Mouse (Mus musculus) liver, embryonic 16.5 days (tissue): ENCODE results near the gene Prdm1. TPM values are rescaled to one million over a fixed set of nuclear protein-coding genes. Genes with fewer than 3 reads are reported as not detected.

Source experiments
- ATAC-seq: fragments of 200-750 bp; cut with Nextera tagmentation; 2 replicates; pipeline ENCODE4 v1.8.0; 2017; ENCODE audit warnings: low read depth, mild to moderate bottlenecking, moderate number of reproducible peaks, moderate library complexity
- H3K27ac ChIP-seq: fragments of 300-500 bp; sonication (generic); 2 replicates; pipeline ENCODE4 v1.5.1; 2014; ENCODE audit warnings: mild to moderate bottlenecking, low read length
- H3K27me3 ChIP-seq: fragments of 300-500 bp; sonication (generic); 2 replicates; pipeline ENCODE4 v1.6.1; 2014; ENCODE audit warnings: low read depth, low read length, mixed read lengths; ENCODE audit not compliant: control insufficient read depth, insufficient read depth
- H3K36me3 ChIP-seq: fragments of 300-500 bp; sonication (generic); 2 replicates; pipeline ENCODE4 v1.6.1; 2014; ENCODE audit warnings: mild to moderate bottlenecking; ENCODE audit not compliant: control insufficient read depth, insufficient read depth
- H3K4me1 ChIP-seq: fragments of 300-500 bp; sonication (generic); 2 replicates; pipeline ENCODE4 v1.6.1; 2014; ENCODE audit warnings: low read depth, low read length, mixed read lengths; ENCODE audit not compliant: control insufficient read depth
- H3K4me2 ChIP-seq: fragments of 300-500 bp; sonication (generic); 2 replicates; pipeline ENCODE4 v1.6.1; 2014; ENCODE audit warnings: low read depth, low read length, mixed read lengths
- H3K4me3 ChIP-seq: fragments of 300-500 bp; sonication (generic); 2 replicates; pipeline ENCODE4 v1.5.1; 2014; ENCODE audit warnings: low read depth, mild to moderate bottlenecking, low read length
- H3K9ac ChIP-seq: fragments of 300-500 bp; sonication (generic); 2 replicates; pipeline ENCODE4 v1.6.1; 2014; ENCODE audit warnings: low read depth, low read length
- H3K9me3 ChIP-seq: fragments of 300-500 bp; sonication (generic); replicated peaks from 2 replicates; pipeline ENCODE4 v1.6.1; 2016; ENCODE audit warnings: low read length; ENCODE audit not compliant: control insufficient read depth
- WGBS: fragments of 180-500 bp; shearing (Covaris S2); extraction: QIAGEN DNeasy Blood & Tissue Kit; methylation state at CpG from one replicate; pipeline ENCODE4 v1.1.7; 2014; ENCODE audit not compliant: insufficient replicate concordance; 5-methylcytosine and 5-hydroxymethylcytosine counted together
- polyA plus RNA-seq: library from polyadenylated mRNA; unstranded; fragments of >200 nt; fragmentation: Nextera tagmentation; extraction: Ambion mirVana; gene quantifications from 2 replicates; pipeline ENCODE4 v1.2.1, GENCODE M21; 2015

The Prdm1 gene
- polyA plus RNA-seq, 1 experiment from 2014 or later: 0.54 TPM

- H3K4me3 ChIP-seq: peak overlapping the region; percentile 78
- ATAC-seq: peak; percentile 100
- H3K36me3 ChIP-seq: no peaks in the 10 kb centered on the region
- WGBS: under 1% methylated on average over 42 of the region's 42 CpGs
- no peak overlapping the region for H3K27ac ChIP-seq
- peaks cover 10% of the 10 kb centered on the region for H3K4me1 ChIP-seq
- peak overlapping the region; percentile 70 for H3K9ac ChIP-seq
- H3K9me3 ChIP-seq: no peaks in the 10 kb centered on the region
- peaks cover 42% of the 10 kb centered on the region for H3K27me3 ChIP-seq
- peak overlapping the region; percentile 97 for H3K4me2 ChIP-seq
Measured at GRCm38 (mm10) chr10:44529218-44530066, 1.1 kb upstream of the Prdm1 start.

GRCm38 (mm10) chr10:44527651-44528050 lies 650 bp downstream of the Prdm1 start:
- Histone ChIP-seq H3K9ac (peak overlapping the region; percentile 24; the same call in 1 of the 2 replicates), H3K4me3 (peak overlapping the region; percentile 30), H3K9me3 (no peaks in the 10 kb centered on the region), H3K27ac (no peak overlapping the region), H3K4me1 (peaks cover 10% of the 10 kb centered on the region), H3K27me3 (peaks cover 42% of the 10 kb centered on the region), H3K36me3 (no peaks in the 10 kb centered on the region), H3K4me2 (peak overlapping the region; percentile 37)
- 1% methylated on average over 16 of the region's 16 CpGs for WGBS
- ATAC-seq: no peak

- Histone ChIP-seq H3K9ac (no peak overlapping the region), H3K9me3 (no peaks in the 10 kb centered on the region), H3K4me2 (peak overlapping the region; percentile 37), H3K4me3 (peak overlapping the region; percentile 30), H3K36me3 (no peaks in the 10 kb centered on the region), H3K27me3 (peaks cover 42% of the 10 kb centered on the region), H3K4me1 (peaks cover 10% of the 10 kb centered on the region), H3K27ac (no peak overlapping the region)
- no peak for ATAC-seq
- 4% methylated on average over 31 of the region's 31 CpGs for WGBS
Measured at GRCm38 (mm10) chr10:44526751-44527591, 1.3 kb downstream of the Prdm1 start.

GRCm38 (mm10) chr10:44520189-44520588 lies 8.1 kb downstream of the Prdm1 start:
- peaks cover 4% of the 10 kb centered on the region for H3K27me3 ChIP-seq
- no peaks in the 10 kb centered on the region for H3K9me3 ChIP-seq
- no peaks in the 10 kb centered on the region for H3K36me3 ChIP-seq
- H3K9ac ChIP-seq: no peak overlapping the region
- H3K27ac ChIP-seq: no peak overlapping the region
- H3K4me1 ChIP-seq: no peaks in the 10 kb centered on the region
- no peak overlapping the region for H3K4me3 ChIP-seq
- H3K4me2 ChIP-seq: no peak overlapping the region
- ATAC-seq: no peak
- 32% methylated on average over 6 of the region's 6 CpGs for WGBS

- Histone ChIP-seq H3K9me3 (no peaks in the 10 kb centered on the region), H3K36me3 (no peaks in the 10 kb centered on the region), H3K9ac (no peak overlapping the region), H3K27me3 (no peaks in the 10 kb centered on the region; the same call in 1 of the 2 replicates), H3K4me1 (no peaks in the 10 kb centered on the region), H3K4me2 (no peak overlapping the region), H3K4me3 (no peak overlapping the region), H3K27ac (no peak overlapping the region)
- 73% methylated on average over 7 of the region's 7 CpGs for WGBS
- ATAC-seq: no peak
Measured at GRCm38 (mm10) chr10:44518631-44519030, 9.7 kb downstream of the Prdm1 start.

GRCm38 (mm10) chr10:44513108-44513507 lies 15.2 kb downstream of the Prdm1 start:
- WGBS: 71% methylated on average over 5 of the region's 5 CpGs
- Histone ChIP-seq H3K4me3 (no peak overlapping the region), H3K27ac (no peak overlapping the region)

GRCm38 (mm10) chr10:44511029-44511428 lies 17.3 kb downstream of the Prdm1 start:
- Histone ChIP-seq H3K9ac (no peak overlapping the region), H3K27ac (no peak overlapping the region), H3K9me3 (no peaks in the 10 kb centered on the region), H3K27me3 (no peaks in the 10 kb centered on the region), H3K36me3 (no peaks in the 10 kb centered on the region), H3K4me2 (no peak overlapping the region), H3K4me1 (no peaks in the 10 kb centered on the region), H3K4me3 (no peak overlapping the region)
- ATAC-seq: no peak
- 41% methylated on average over 3 of the region's 3 CpGs for WGBS

More at GRCm38 (mm10) chr10:44513108-44513507, 15.2 kb downstream of the Prdm1 start:
- H3K4me1 ChIP-seq: no peaks in the 10 kb centered on the region
- no peaks in the 10 kb centered on the region for H3K9me3 ChIP-seq
- no peaks in the 10 kb centered on the region for H3K36me3 ChIP-seq
- no peak overlapping the region for H3K9ac ChIP-seq
- no peak for ATAC-seq
- H3K27me3 ChIP-seq: no peaks in the 10 kb centered on the region
- no peak overlapping the region for H3K4me2 ChIP-seq

GRCm38 (mm10) chr10:44508649-44509048 lies 19.7 kb downstream of the Prdm1 start:
- Histone ChIP-seq H3K9ac (no peak overlapping the region), H3K4me3 (no peak overlapping the region), H3K36me3 (no peaks in the 10 kb centered on the region), H3K4me1 (no peaks in the 10 kb centered on the region), H3K27me3 (no peaks in the 10 kb centered on the region), H3K27ac (no peak overlapping the region), H3K4me2 (no peak overlapping the region), H3K9me3 (no peaks in the 10 kb centered on the region)
- WGBS: 66% methylated on average over 7 of the region's 7 CpGs
- no peak for ATAC-seq

- H3K9ac ChIP-seq: no peak overlapping the region
- H3K9me3 ChIP-seq: no peaks in the 10 kb centered on the region
- WGBS: 22% methylated on average over 2 of the region's 2 CpGs
- no peak overlapping the region for H3K4me2 ChIP-seq
- no peaks in the 10 kb centered on the region for H3K4me1 ChIP-seq
- no peak overlapping the region for H3K4me3 ChIP-seq
- no peak overlapping the region for H3K27ac ChIP-seq
- H3K27me3 ChIP-seq: no peaks in the 10 kb centered on the region
- H3K36me3 ChIP-seq: no peaks in the 10 kb centered on the region
- ATAC-seq: no peak
Measured at GRCm38 (mm10) chr10:44507984-44508383, 20.3 kb downstream of the Prdm1 start.
